Mouse (Mus musculus): Measurements from ENCODE around the gene Ncam1. TPM values are rescaled to one million over a fixed set of nuclear protein-coding genes. Genes with fewer than 3 reads are reported as not detected.

Gene Ncam1
- 450 and 495 TPM in 2 replicates for polyA plus RNA-seq (2015; fragmentation: Nextera tagmentation; extraction: Ambion mirVana)

DNA sequence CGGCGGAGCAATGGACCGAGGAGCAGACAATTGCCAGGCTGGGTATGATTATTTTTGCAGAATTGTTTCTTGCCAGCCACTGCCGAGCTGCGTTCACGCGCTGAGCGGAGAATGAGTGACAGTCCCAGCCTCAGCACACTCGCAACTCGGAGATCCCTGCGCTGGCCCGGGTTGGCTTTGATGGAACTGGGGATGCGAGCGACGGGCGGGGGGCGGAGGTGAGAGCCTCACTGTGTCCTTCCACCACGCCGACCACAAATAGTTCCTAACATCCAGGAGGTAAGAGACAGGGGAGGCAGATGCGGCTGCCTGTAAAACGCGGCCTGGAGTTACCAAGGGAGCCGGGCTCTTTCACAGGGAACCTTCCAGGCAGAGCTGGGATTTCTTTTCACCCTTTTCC is at the start of gene Ncam1:
Gene Ncam1, minus strand, starts transcription at position 120 of the 400 bp plus-strand sequence.
- peak within 1 kb of the TSS; percentile 83 for H3K4me3 ChIP-seq (ENCODE audit: low read length)
- 0% methylated on average over 23 of the region's 23 CpGs for WGBS
- H3K9ac ChIP-seq (ENCODE audit: low read depth, low read length): peak within 1 kb of the TSS; percentile 95
- ATAC-seq: peak; percentile 83
- H3K36me3 ChIP-seq (ENCODE audit: control insufficient read depth, insufficient read depth, low read length): no peaks in the 10 kb centered on the region
- H3K27me3 ChIP-seq (replicated peaks; ENCODE audit: control insufficient read depth, insufficient read depth, low read length): no peaks in the 10 kb centered on the region
- H3K4me1 ChIP-seq (ENCODE audit: control insufficient read depth, insufficient read depth, low read depth, low read length): peaks cover 15% of the 10 kb centered on the region
- H3K27ac ChIP-seq (ENCODE audit: low read depth, low read length): peak within 1 kb of the TSS; percentile 96
- H3K4me2 ChIP-seq (ENCODE audit: low read length): peak within 1 kb of the TSS; percentile 67
- H3K9me3 ChIP-seq (ENCODE audit: control insufficient read depth, low read length): no peaks in the 10 kb centered on the region

GRCm38 (mm10) chr9:49834013-49834412 is 35.3 kb upstream of the Ncam1 start:
- Histone ChIP-seq H3K27ac (ENCODE audit: low read depth, low read length) (no peak overlapping the region), H3K9me3 (ENCODE audit: control insufficient read depth, low read length) (no peaks in the 10 kb centered on the region), H3K27me3 (replicated peaks; ENCODE audit: control insufficient read depth, insufficient read depth, low read length) (no peaks in the 10 kb centered on the region), H3K9ac (ENCODE audit: low read depth, low read length) (no peak overlapping the region), H3K4me1 (ENCODE audit: control insufficient read depth, insufficient read depth, low read depth, low read length) (no peaks in the 10 kb centered on the region), H3K4me3 (ENCODE audit: low read length) (no peak overlapping the region), H3K36me3 (ENCODE audit: control insufficient read depth, insufficient read depth, low read length) (no peaks in the 10 kb centered on the region), H3K4me2 (ENCODE audit: low read length) (no peak overlapping the region)
- 100% methylated on average over 1 of the region's 1 CpGs for WGBS
- no peak for ATAC-seq

DNA sequence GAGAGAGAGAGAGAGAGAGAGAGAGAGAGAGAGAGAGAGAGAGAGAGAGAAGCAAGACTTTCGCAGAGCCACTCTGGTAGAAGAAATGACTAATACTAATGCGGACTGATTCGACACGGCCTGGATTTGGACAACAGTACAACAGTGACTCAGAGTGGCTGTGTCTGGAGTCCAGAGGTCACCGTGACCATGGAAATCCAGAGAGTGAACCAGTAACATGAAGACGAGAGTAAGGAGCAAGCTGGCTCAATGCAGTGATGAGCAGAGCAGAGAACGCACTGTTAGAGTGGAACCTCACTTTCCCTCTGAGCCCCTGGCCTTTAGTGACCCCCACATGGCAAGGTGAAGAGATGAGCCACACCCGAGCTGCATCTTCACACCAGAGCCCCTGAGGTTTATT is 28.9 kb upstream of the Ncam1 start:
- H3K27me3 ChIP-seq (replicated peaks; ENCODE audit: control insufficient read depth, insufficient read depth, low read length): no peaks in the 10 kb centered on the region
- no peak overlapping the region for H3K4me2 ChIP-seq (ENCODE audit: low read length)
- WGBS: 93% methylated on average over 8 of the region's 8 CpGs
- H3K9ac ChIP-seq (ENCODE audit: low read depth, low read length): no peak overlapping the region
- H3K9me3 ChIP-seq (ENCODE audit: control insufficient read depth, low read length): no peaks in the 10 kb centered on the region
- no peak for ATAC-seq
- H3K36me3 ChIP-seq (ENCODE audit: control insufficient read depth, insufficient read depth, low read length): no peaks in the 10 kb centered on the region
- no peaks in the 10 kb centered on the region for H3K4me1 ChIP-seq (ENCODE audit: control insufficient read depth, insufficient read depth, low read depth, low read length)
- no peak overlapping the region for H3K4me3 ChIP-seq (ENCODE audit: low read length)
- H3K27ac ChIP-seq (ENCODE audit: low read depth, low read length): no peak overlapping the region

GRCm38 (mm10) chr9:49816115-49816650 is 17.5 kb upstream of the Ncam1 start:
- WGBS: 64% methylated on average over 10 of the region's 10 CpGs
- Histone ChIP-seq H3K27me3 (replicated peaks; ENCODE audit: control insufficient read depth, insufficient read depth, low read length) (no peaks in the 10 kb centered on the region), H3K4me1 (ENCODE audit: control insufficient read depth, insufficient read depth, low read depth, low read length) (no peaks in the 10 kb centered on the region), H3K4me2 (ENCODE audit: low read length) (no peak overlapping the region), H3K27ac (ENCODE audit: low read depth, low read length) (no peak overlapping the region), H3K9ac (ENCODE audit: low read depth, low read length) (no peak overlapping the region), H3K4me3 (ENCODE audit: low read length) (no peak overlapping the region), H3K9me3 (ENCODE audit: control insufficient read depth, low read length) (no peaks in the 10 kb centered on the region), H3K36me3 (ENCODE audit: control insufficient read depth, insufficient read depth, low read length) (no peaks in the 10 kb centered on the region)
- ATAC-seq: no peak

GRCm38 (mm10) chr9:49814442-49814841 is 15.7 kb upstream of the Ncam1 start:
- Histone ChIP-seq H3K27me3 (replicated peaks; ENCODE audit: control insufficient read depth, insufficient read depth, low read length) (no peaks in the 10 kb centered on the region), H3K9me3 (ENCODE audit: control insufficient read depth, low read length) (no peaks in the 10 kb centered on the region), H3K27ac (ENCODE audit: low read depth, low read length) (no peak overlapping the region), H3K9ac (ENCODE audit: low read depth, low read length) (no peak overlapping the region), H3K4me1 (ENCODE audit: control insufficient read depth, insufficient read depth, low read depth, low read length) (no peaks in the 10 kb centered on the region), H3K4me2 (ENCODE audit: low read length) (no peak overlapping the region), H3K36me3 (ENCODE audit: control insufficient read depth, insufficient read depth, low read length) (no peaks in the 10 kb centered on the region), H3K4me3 (ENCODE audit: low read length) (no peak overlapping the region)
- no peak for ATAC-seq
- 92% methylated on average over 2 of the region's 2 CpGs for WGBS

GRCm38 (mm10) chr9:49803222-49803621 is 4.5 kb upstream of the Ncam1 start:
- no peaks in the 10 kb centered on the region for H3K36me3 ChIP-seq (ENCODE audit: control insufficient read depth, insufficient read depth, low read length)

DNA sequence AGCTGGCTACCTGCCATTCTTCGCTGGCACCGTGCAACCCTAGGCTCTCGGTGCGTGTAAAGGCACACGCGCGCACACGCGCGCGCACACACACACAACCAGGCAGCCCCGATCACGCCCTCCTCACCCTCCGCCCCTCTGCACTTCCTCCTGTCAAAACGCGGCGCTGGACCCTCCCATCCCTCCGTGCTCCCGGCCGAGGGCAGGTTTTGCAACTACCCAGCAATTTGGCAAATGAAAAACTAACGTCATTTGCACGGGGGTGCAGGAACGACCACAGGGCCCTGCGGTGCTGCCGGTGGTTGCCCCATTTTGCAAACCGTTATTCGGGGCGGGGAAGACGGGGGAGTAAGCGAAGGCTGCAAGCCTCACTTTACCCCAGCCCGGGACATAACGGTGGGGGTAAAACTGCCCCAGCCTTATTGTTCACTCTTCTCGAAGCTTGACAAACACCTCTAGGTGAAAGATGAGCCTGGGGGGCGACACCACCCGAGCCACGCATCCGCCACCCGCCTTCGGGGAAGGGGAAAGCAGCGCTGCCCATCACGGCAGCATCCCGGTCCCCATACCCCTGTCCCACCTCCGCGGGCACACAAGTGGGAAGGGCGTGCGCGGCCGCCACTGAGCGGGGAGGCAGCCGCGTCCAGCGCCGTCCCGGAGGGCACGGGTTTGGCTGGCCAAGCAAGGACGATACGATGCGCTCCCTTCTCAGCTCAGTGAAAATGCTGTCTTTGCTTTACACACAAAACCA is 729 bp downstream of the Ncam1 start:
- peak overlapping the region; percentile 95 for H3K9ac ChIP-seq (ENCODE audit: low read depth, low read length)
- H3K9me3 ChIP-seq (ENCODE audit: control insufficient read depth, low read length): no peaks in the 10 kb centered on the region
- H3K27ac ChIP-seq (ENCODE audit: low read depth, low read length): peak overlapping the region; percentile 96
- peak; percentile 77 for ATAC-seq
- H3K36me3 ChIP-seq (ENCODE audit: control insufficient read depth, insufficient read depth, low read length): no peaks in the 10 kb centered on the region
- H3K4me2 ChIP-seq (ENCODE audit: low read length): peak overlapping the region; percentile 67
- H3K4me3 ChIP-seq (ENCODE audit: low read length): peak overlapping the region; percentile 83
- under 1% methylated on average over 58 of the region's 58 CpGs for WGBS
- H3K4me1 ChIP-seq (ENCODE audit: control insufficient read depth, insufficient read depth, low read depth, low read length): peaks cover 22% of the 10 kb centered on the region
- no peaks in the 10 kb centered on the region for H3K27me3 ChIP-seq (replicated peaks; ENCODE audit: control insufficient read depth, insufficient read depth, low read length)

More at GRCm38 (mm10) chr9:49803222-49803621, 4.5 kb upstream of the Ncam1 start:
- no peak overlapping the region for H3K4me3 ChIP-seq (ENCODE audit: low read length)
- no peak for ATAC-seq
- H3K9me3 ChIP-seq (ENCODE audit: control insufficient read depth, low read length): no peaks in the 10 kb centered on the region
- WGBS: 63% methylated on average over 3 of the region's 3 CpGs
- no peak overlapping the region for H3K4me2 ChIP-seq (ENCODE audit: low read length)
- H3K27me3 ChIP-seq (replicated peaks; ENCODE audit: control insufficient read depth, insufficient read depth, low read length): no peaks in the 10 kb centered on the region
- H3K9ac ChIP-seq (ENCODE audit: low read depth, low read length): no peak overlapping the region
- H3K27ac ChIP-seq (ENCODE audit: low read depth, low read length): no peak overlapping the region
- peaks cover 3% of the 10 kb centered on the region; the same call in 1 of the 2 replicates for H3K4me1 ChIP-seq (ENCODE audit: control insufficient read depth, insufficient read depth, low read depth, low read length)

- Histone ChIP-seq H3K9me3 (ENCODE audit: control insufficient read depth, low read length) (no peaks in the 10 kb centered on the region), H3K4me3 (ENCODE audit: low read length) (peak overlapping the region; percentile 83), H3K27ac (ENCODE audit: low read depth, low read length) (peak overlapping the region; percentile 96), H3K27me3 (replicated peaks; ENCODE audit: control insufficient read depth, insufficient read depth, low read length) (no peaks in the 10 kb centered on the region), H3K4me2 (ENCODE audit: low read length) (peak overlapping the region; percentile 67), H3K4me1 (ENCODE audit: control insufficient read depth, insufficient read depth, low read depth, low read length) (peaks cover 28% of the 10 kb centered on the region), H3K36me3 (ENCODE audit: control insufficient read depth, insufficient read depth, low read length) (no peaks in the 10 kb centered on the region), H3K9ac (ENCODE audit: low read depth, low read length) (peak overlapping the region; percentile 95)
- ATAC-seq: no peak; the same call in 1 of the 2 replicates
- WGBS: 0% methylated on average over 15 of the region's 15 CpGs
These were observed 1.3 kb downstream of the Ncam1 start for GRCm38 (mm10) chr9:49797508-49797820.

GRCm38 (mm10) chr9:49796618-49797507 is 1.9 kb downstream of the Ncam1 start:
- WGBS: under 1% methylated on average over 51 of the region's 52 CpGs
- peak overlapping the region; percentile 67 for H3K4me2 ChIP-seq (ENCODE audit: low read length)
- peak overlapping the region; percentile 96 for H3K27ac ChIP-seq (ENCODE audit: low read depth, low read length)
- H3K36me3 ChIP-seq (ENCODE audit: control insufficient read depth, insufficient read depth, low read length): no peaks in the 10 kb centered on the region
- ATAC-seq: peak; percentile 77
- H3K9ac ChIP-seq (ENCODE audit: low read depth, low read length): peak overlapping the region; percentile 95
- H3K4me1 ChIP-seq (ENCODE audit: control insufficient read depth, insufficient read depth, low read depth, low read length): peaks cover 30% of the 10 kb centered on the region
- H3K4me3 ChIP-seq (ENCODE audit: low read length): peak overlapping the region; percentile 83
- no peaks in the 10 kb centered on the region for H3K9me3 ChIP-seq (ENCODE audit: control insufficient read depth, low read length)
- H3K27me3 ChIP-seq (replicated peaks; ENCODE audit: control insufficient read depth, insufficient read depth, low read length): no peaks in the 10 kb centered on the region
